Mouse (Mus musculus): ENCODE results near the gene Rhox3f.
"Not testable (repeated sequence)": the region's sequence is repeated elsewhere in the genome, so short reads cannot be mapped to it uniquely, and the experiment has no call there.

Rhox3f gene

GRCm38 (mm10) chrX:37580692-37581091, at the start of gene Rhox3f:
Rhox3f (plus strand) TSS chrX:37580992.
- DNase-seq: not testable (repeated sequence)

- DNase-seq: not testable (repeated sequence)
These were observed 39.1 kb upstream of the Rhox3f start, which contains the start of gene Rhox3e for GRCm38 (mm10) chrX:37541719-37542118. Rhox3e (plus strand) TSS chrX:37542019.

GRCm38 (mm10) chrX:37557112-37557511, 23.7 kb upstream of the Rhox3f start, which contains the start of gene Rhox4e:
Rhox4e (plus strand) TSS chrX:37557412.
- DNase-seq: not testable (repeated sequence)

- not testable (repeated sequence) for DNase-seq
These were observed 9.7 kb upstream of the Rhox3f start, which contains the start of gene Rhox2f for GRCm38 (mm10) chrX:37571105-37571504. Rhox2f (plus strand) TSS chrX:37571405.

- DNase-seq: not testable (repeated sequence)
These were observed 8.2 kb upstream of the Rhox3f start for GRCm38 (mm10) chrX:37572638-37573037.

- not testable (repeated sequence) for DNase-seq
These were observed 26.8 kb downstream of the Rhox3f start, which contains the start of gene Rhox4f for GRCm38 (mm10) chrX:37607604-37608003. Rhox4f (minus strand) TSS chrX:37607704.

GRCm38 (mm10) chrX:37628512-37628911, 47.7 kb downstream of the Rhox3f start, which contains the start of gene Rhox3g:
Rhox3g (minus strand) TSS chrX:37628612.
- not testable (repeated sequence) for DNase-seq
